ENCODE assay signal across 21 mouse cellular contexts in the genomic region with DNA sequence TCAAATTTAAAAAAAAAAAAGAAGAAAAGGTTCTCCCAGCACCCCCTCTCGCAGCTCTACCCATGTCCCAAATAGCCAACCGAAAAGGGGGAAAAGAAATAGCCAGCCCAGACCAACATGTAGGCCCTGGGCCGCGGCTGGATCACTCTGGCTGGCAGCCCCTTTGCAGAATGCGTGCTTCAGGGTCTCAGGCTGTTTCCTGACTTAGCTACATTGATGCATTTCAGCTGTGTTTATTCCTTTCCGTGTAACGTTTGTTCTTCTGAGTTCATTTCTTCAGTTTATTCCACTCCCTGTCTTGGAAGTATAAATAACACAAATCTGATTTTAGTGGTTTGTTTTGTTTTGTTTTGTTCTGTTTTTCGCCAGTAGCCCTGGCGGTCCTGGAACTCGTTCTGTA. TPM values are rescaled to one million over a fixed set of nuclear protein-coding genes. Genes with fewer than 3 reads are reported as not detected.
DNase-seq lines count a peak whose midpoint lies in the region; ATAC-seq and TF ChIP-seq lines count a peak whose summit lies in the region.
"Had no signal": no experiment of that assay in that cellular context is flagged by ENCODE, and none has a peak within 500 bp of the region (broad histone marks: within the 10 kb centered on the region; RNA-seq: fewer than 3 reads in every experiment).

No protein-coding gene starts in this region.

- WGBS in kidney, embryonic 15.5 days: 69% methylated on average over 10 of the region's 10 CpGs
- WGBS in lung, postnatal 0 days: 62% methylated on average over 10 of the region's 10 CpGs

- H3K4me1 ChIP-seq in kidney, embryonic 15.5 days: peaks cover 24% of the 10 kb centered on the region
- H3K4me1 ChIP-seq in lung, postnatal 0 days (ENCODE audit: insufficient read depth, low read depth, low read length): no peaks in the 10 kb centered on the region

- no peaks in the 10 kb centered on the region for H3K9me3 ChIP-seq in kidney, embryonic 15.5 days (replicated peaks)
- no peaks in the 10 kb centered on the region for H3K9me3 ChIP-seq in lung, postnatal 0 days (ENCODE audit: low read length)

- peak overlapping the region; percentile 91; the same call in 1 of the 2 replicates for H3K27ac ChIP-seq in gastrocnemius, adult 2 months
- H3K27ac ChIP-seq in kidney, embryonic 15.5 days: no peak overlapping the region
- H3K27ac ChIP-seq in lung, postnatal 0 days (ENCODE audit: low read length): no peak overlapping the region
- H3K27ac ChIP-seq: layer of hippocampus, adult 2 months had no signal

- no peaks in the 10 kb centered on the region for H3K36me3 ChIP-seq in kidney, embryonic 15.5 days
- no peaks in the 10 kb centered on the region for H3K36me3 ChIP-seq in lung, postnatal 0 days (ENCODE audit: insufficient read depth, low read length)
- no peaks in the 10 kb centered on the region for H3K36me3 ChIP-seq in myocyte (ENCODE audit: control insufficient read depth, insufficient read depth)

- TF ChIP-seq POLR2A in myocyte (IDR thresholded peaks at IDR 0.05; ENCODE audit: insufficient read length, low read depth): no peak

- TF ChIP-seq EP300 in lung, postnatal 0 days (IDR thresholded peaks at IDR 0.05): no peak

- no peak for TF ChIP-seq CTCF in gastrocnemius, adult 2 months (IDR thresholded peaks at IDR 0.05)
- no peak for TF ChIP-seq CTCF in lung, postnatal 0 days (IDR thresholded peaks at IDR 0.05)

- peaks cover 20% of the 10 kb centered on the region for H3K79me2 ChIP-seq in myocyte (ENCODE audit: control insufficient read depth, insufficient read depth)

- intact Hi-C loops in gastrocnemius, adult 2 months (cut with DNase I): no loop called here

- H3ac ChIP-seq in myocyte (ENCODE audit: control insufficient read depth, insufficient read length): peak overlapping the region; percentile 78

- DNase-seq in gastrocnemius, adult 2 months: no peak
- no peak for DNase-seq in gastrocnemius, postnatal 25 days
- no peak for DNase-seq in kidney, adult 8-10 months
- DNase-seq in lung, postnatal 0 days (ENCODE audit: low spot score): peak; percentile 29
- DNase-seq in lung, postnatal 4 days: no peak
- no peak for DNase-seq in layer of hippocampus, postnatal 10 days (ENCODE audit: low spot score in 2 of 2)
- DNase-seq: adrenal gland, postnatal 36 days; cerebellum, adult 9-10 months; kidney, adult 18-20 months; left cerebral cortex, postnatal 4 days; right cerebral cortex, adult 18-20 months had no signal

- H3K4me3 ChIP-seq in gastrocnemius, adult 2 months: peak overlapping the region; percentile 87
- H3K4me3 ChIP-seq in kidney, embryonic 15.5 days (replicated peaks): 0 out of 2 replicates have a peak overlapping the region, but pooled peaks have one; percentile 56
- H3K4me3 ChIP-seq in lung, postnatal 0 days (ENCODE audit: low read depth, low read length): no peak overlapping the region
- H3K4me3 ChIP-seq in myocyte: peak overlapping the region; percentile 64
- H3K4me3 ChIP-seq: layer of hippocampus, adult 2 months; megakaryocyte, embryonic 14.5 days had no signal

- H3K27me3 ChIP-seq in kidney, embryonic 15.5 days: no peaks in the 10 kb centered on the region
- H3K27me3 ChIP-seq in lung, postnatal 0 days (replicated peaks; ENCODE audit: insufficient read depth, low read length): no peaks in the 10 kb centered on the region
- H3K27me3 ChIP-seq in myocyte (ENCODE audit: control insufficient read depth, insufficient read depth, insufficient read length): no peaks in the 10 kb centered on the region
- H3K27me3 ChIP-seq: Patski had no signal

- H3K4me2 ChIP-seq in kidney, embryonic 15.5 days: peak overlapping the region; percentile 77
- no peak overlapping the region for H3K4me2 ChIP-seq in lung, postnatal 0 days (replicated peaks; ENCODE audit: low read depth, low read length)
- peak overlapping the region; percentile 81 for H3K4me2 ChIP-seq in myocyte (ENCODE audit: low read depth)

- ATAC-seq in kidney, embryonic 15.5 days (replicated peaks; ENCODE audit: low FRiP score): no peak
- ATAC-seq in lung, postnatal 0 days: no peak
- ATAC-seq: Patski had no signal

- H3K9ac ChIP-seq in kidney, embryonic 15.5 days: no peak overlapping the region
- no peak overlapping the region for H3K9ac ChIP-seq in lung, postnatal 0 days (replicated peaks; ENCODE audit: low read depth)

TF ChIP-seq in myocyte, 11 proteins besides CTCF, POLR2A, EP300 and RAD21:
- TF ChIP-seq MYOD1 (IDR thresholded peaks at IDR 0.05; ENCODE audit: control insufficient read depth in 1 of 3, insufficient read length in 2 of 3, low read depth in 2 of 3): no peak
- no peak for TF ChIP-seq E2F4 (IDR thresholded peaks at IDR 0.05; ENCODE audit: insufficient read depth)
- TF ChIP-seq MAX (IDR thresholded peaks at IDR 0.05; ENCODE audit: low read depth): no peak
- TF ChIP-seq TCF3 (IDR thresholded peaks at IDR 0.05; ENCODE audit: insufficient read length, low read depth): no peak
- no peak for TF ChIP-seq SRF (IDR thresholded peaks at IDR 0.05; ENCODE audit: control insufficient read depth, insufficient read length, low read depth)
- TF ChIP-seq CEBPB (IDR thresholded peaks at IDR 0.05; ENCODE audit: insufficient read depth, poor library complexity, severe bottlenecking): no peak
- TF ChIP-seq REST (IDR thresholded peaks at IDR 0.05; ENCODE audit: insufficient read depth, insufficient read length): no peak
- TF ChIP-seq USF1 (IDR thresholded peaks at IDR 0.05; ENCODE audit: low read depth): no peak
- TF ChIP-seq POLR2AphosphoS2 (IDR thresholded peaks at IDR 0.05; ENCODE audit: insufficient read length, low read depth): no peak
- no peak for TF ChIP-seq TCF12 (IDR thresholded peaks at IDR 0.05; ENCODE audit: insufficient read depth, poor library complexity, severe bottlenecking)
- no peak for TF ChIP-seq MYOG (IDR thresholded peaks at IDR 0.05; ENCODE audit: control insufficient read depth in 1 of 3, insufficient read depth in 1 of 3, insufficient read length in 2 of 3, low read depth in 2 of 3)

RNA-seq across cellular contexts. Expression of a gene that starts 1.1 kb away (rescaled TPM):
- 1 to 10 TPM; 2.5 to 4.9 TPM for total RNA-seq in gastrocnemius, adult 2 months (2021)
- 1 to 10 TPM; 5.7 to 6.0 TPM for total RNA-seq in gastrocnemius, postnatal 25 days (2021)
- 8.2 and 9.2 TPM in 2 replicates for polyA plus RNA-seq in kidney, embryonic 15.5 days (2015; fragmentation: Nextera tagmentation; extraction: Ambion mirVana)
- 10.9 and 11.0 TPM in 2 replicates for polyA plus RNA-seq in lung, postnatal 0 days (2015; fragmentation: Nextera tagmentation; extraction: Ambion mirVana)
- polyA plus RNA-seq in myocyte (2012; fragmentation: generic; extraction: Trizol): 33.1 TPM
- total RNA-seq in layer of hippocampus, postnatal 10 days (2021): 1 to 10 TPM; 2.0 to 2.2 TPM

RNA-seq across cellular contexts. Expression of a gene that starts 23.9 kb away (rescaled TPM):
- total RNA-seq in gastrocnemius, adult 2 months (2021): 10 to 100 TPM; 36.0 to 41.0 TPM
- total RNA-seq in gastrocnemius, postnatal 25 days (2021): 10 to 100 TPM; 35.2 to 46.5 TPM
- 144 and 152 TPM in 2 replicates for polyA plus RNA-seq in kidney, embryonic 15.5 days (2015; fragmentation: Nextera tagmentation; extraction: Ambion mirVana)
- polyA plus RNA-seq in lung, postnatal 0 days (2015; fragmentation: Nextera tagmentation; extraction: Ambion mirVana): 99.7 and 101 TPM in 2 replicates
- polyA plus RNA-seq in myocyte (2012; fragmentation: generic; extraction: Trizol): 132 TPM
- total RNA-seq in layer of hippocampus, postnatal 10 days (2021): 10 to 100 TPM; 45.7 to 52.1 TPM

RNA-seq across cellular contexts. Expression of a gene that starts 24.1 kb away (rescaled TPM):
- total RNA-seq in gastrocnemius, adult 2 months (2021): 10 to 100 TPM; 11.7 to 14.7 TPM
- total RNA-seq in gastrocnemius, postnatal 25 days (2021): 10 to 100 TPM; 13.5 to 15.6 TPM
- polyA plus RNA-seq in kidney, embryonic 15.5 days (2015; fragmentation: Nextera tagmentation; extraction: Ambion mirVana): 30.0 and 30.8 TPM in 2 replicates
- polyA plus RNA-seq in lung, postnatal 0 days (2015; fragmentation: Nextera tagmentation; extraction: Ambion mirVana): 6.0 and 7.0 TPM in 2 replicates
- polyA plus RNA-seq in myocyte (2012; fragmentation: generic; extraction: Trizol): 10.5 TPM
- total RNA-seq in layer of hippocampus, postnatal 10 days (2021): 10 to 100 TPM; 14.1 to 17.2 TPM

RNA-seq across cellular contexts. Expression of a gene that starts 25.1 kb away (rescaled TPM):
- total RNA-seq in gastrocnemius, adult 2 months (2021): under 1 TPM; 0.47 to 0.84 TPM
- total RNA-seq in gastrocnemius, postnatal 25 days (2021): 1 to 10 TPM in 1 of 2 experiments, under 1 TPM in 1; 0.74 to 1.3 TPM
- polyA plus RNA-seq in kidney, embryonic 15.5 days (2015; fragmentation: Nextera tagmentation; extraction: Ambion mirVana): 5.4 and 9.1 TPM in 2 replicates
- polyA plus RNA-seq in lung, postnatal 0 days (2015; fragmentation: Nextera tagmentation; extraction: Ambion mirVana): 2.3 and 2.8 TPM in 2 replicates
- not detected for polyA plus RNA-seq in myocyte (2012; fragmentation: generic; extraction: Trizol)
- 10 to 100 TPM; 16.2 to 19.8 TPM for total RNA-seq in layer of hippocampus, postnatal 10 days (2021)
- polyA plus RNA-seq: Patski had no signal

RNA-seq across cellular contexts. Expression of a gene that starts 38.2 kb away (rescaled TPM):
- not detected for total RNA-seq in gastrocnemius, adult 2 months (2021)
- not detected for total RNA-seq in gastrocnemius, postnatal 25 days (2021)
- polyA plus RNA-seq in kidney, embryonic 15.5 days (2015; fragmentation: Nextera tagmentation; extraction: Ambion mirVana): not detected in 2 replicates
- not detected in 2 replicates for polyA plus RNA-seq in lung, postnatal 0 days (2015; fragmentation: Nextera tagmentation; extraction: Ambion mirVana)
- polyA plus RNA-seq in myocyte (2012; fragmentation: generic; extraction: Trizol): not detected
- under 1 TPM; 0.46 to 0.54 TPM for total RNA-seq in layer of hippocampus, postnatal 10 days (2021)
- total RNA-seq: adrenal gland, postnatal 36 days; gastrocnemius, postnatal 4 days; midbrain, postnatal 0 days had no signal
- polyA plus RNA-seq: forebrain, embryonic 14.5 days; heart, postnatal 0 days; liver, embryonic 16.5 days; Patski had no signal
